In the genomic region with DNA sequence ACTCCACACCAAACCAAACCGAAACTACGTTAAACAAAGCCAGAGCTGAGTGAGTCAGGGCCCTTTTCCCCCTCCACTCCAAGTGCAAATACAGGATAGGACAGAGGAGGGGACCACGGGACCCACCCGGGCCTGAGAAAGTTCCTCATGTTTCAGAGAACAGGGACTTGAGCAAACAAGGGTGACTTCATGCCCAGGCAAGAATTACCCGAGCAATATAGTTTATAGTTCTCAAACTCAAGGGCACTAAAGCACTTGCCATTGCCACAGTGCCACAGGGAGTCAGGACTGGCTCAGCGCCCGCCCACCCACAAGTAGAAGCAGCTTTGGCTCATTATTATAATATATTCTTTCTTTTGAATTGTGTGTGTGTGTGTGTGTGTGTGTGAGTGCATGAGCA, we compare ENCODE assay signal across 14 mouse cellular contexts. TPM values are rescaled to one million over a fixed set of nuclear protein-coding genes. Genes with fewer than 3 reads are reported as not detected.
A peak's percentile ranks its signal among the peaks of the same experiment; 100 is the strongest.
DNase-seq lines count a peak whose midpoint lies in the region; ATAC-seq lines count a peak whose summit lies in the region.
"Had no signal": no experiment of that assay in that cellular context is flagged by ENCODE, and none has a peak within 500 bp of the region (broad histone marks: within the 10 kb centered on the region; RNA-seq: fewer than 3 reads in every experiment).

No protein-coding gene starts in this region.

- H3K36me3 ChIP-seq in lung, embryonic 15.5 days: no peaks in the 10 kb centered on the region
- H3K36me3 ChIP-seq in stomach, embryonic 14.5 days (ENCODE audit: control insufficient read depth, insufficient read depth, low read length): no peaks in the 10 kb centered on the region
- H3K36me3 ChIP-seq in forebrain, embryonic 14.5 days (ENCODE audit: control insufficient read depth, insufficient read depth, low read length): no peaks in the 10 kb centered on the region
- H3K36me3 ChIP-seq: hindbrain, embryonic 12.5 days; neural tube, embryonic 15.5 days had no signal

- peak; percentile 71 for DNase-seq in adrenal gland, adult 2 months
- DNase-seq in adrenal gland, adult 8-10 months: no peak
- peak; percentile 59 to 71 for DNase-seq in adrenal gland, postnatal 36 days
- DNase-seq in cerebellum, postnatal 10 days: no peak
- DNase-seq in heart, adult 9 months (ENCODE audit: low spot score in 2 of 2): no peak
- no peak for DNase-seq in forebrain, embryonic 14.5 days (ENCODE audit: low spot score)
- DNase-seq: cerebellum, adult 2 months; kidney, adult 2 months; retina, postnatal 1 day; thymus, adult 2 months had no signal

- H3K4me1 ChIP-seq in lung, embryonic 15.5 days: 0 out of 2 replicates have a peak, but pooled peaks cover 7% of the 10 kb centered on the region
- no peaks in the 10 kb centered on the region for H3K4me1 ChIP-seq in stomach, embryonic 14.5 days (ENCODE audit: control insufficient read depth, insufficient read depth, low read length)
- H3K4me1 ChIP-seq in forebrain, embryonic 14.5 days (ENCODE audit: control insufficient read depth, insufficient read depth, low read length): no peaks in the 10 kb centered on the region
- H3K4me1 ChIP-seq: hindbrain, embryonic 12.5 days; neural tube, embryonic 15.5 days had no signal

- H3K9ac ChIP-seq in lung, embryonic 15.5 days: no peak overlapping the region; the same call in 1 of the 2 replicates
- no peak overlapping the region for H3K9ac ChIP-seq in stomach, embryonic 14.5 days (replicated peaks; ENCODE audit: low read depth, low read length)
- H3K9ac ChIP-seq in forebrain, embryonic 14.5 days (ENCODE audit: low read length): no peak overlapping the region
- H3K9ac ChIP-seq: hindbrain, embryonic 12.5 days; neural tube, embryonic 15.5 days had no signal

- H3K27ac ChIP-seq in lung, embryonic 15.5 days: peak overlapping the region; percentile 87
- H3K27ac ChIP-seq in stomach, embryonic 14.5 days (ENCODE audit: low read length): peak overlapping the region; percentile 84
- no peak overlapping the region for H3K27ac ChIP-seq in forebrain, embryonic 14.5 days (ENCODE audit: low read depth, low read length)
- H3K27ac ChIP-seq: hindbrain, embryonic 12.5 days; neural tube, embryonic 15.5 days had no signal

- ATAC-seq in lung, embryonic 15.5 days (ENCODE audit: borderline replicate concordance, extremely low read depth, low FRiP score, low TSS enrichment): peak; percentile 82
- peak; percentile 85 for ATAC-seq in stomach, embryonic 14.5 days (ENCODE audit: insufficient number of reproducible peaks, insufficient read depth, low FRiP score, low read depth)
- no peak for ATAC-seq in forebrain, embryonic 14.5 days

- H3K4me3 ChIP-seq in lung, embryonic 15.5 days: peak overlapping the region; percentile 17
- H3K4me3 ChIP-seq in stomach, embryonic 14.5 days (ENCODE audit: low read depth, low read length): no peak overlapping the region
- no peak overlapping the region for H3K4me3 ChIP-seq in forebrain, embryonic 14.5 days (ENCODE audit: low read depth, low read length)
- H3K4me3 ChIP-seq: hindbrain, embryonic 12.5 days; neural tube, embryonic 15.5 days had no signal

- peak overlapping the region; percentile 32 for H3K4me2 ChIP-seq in lung, embryonic 15.5 days
- no peak overlapping the region for H3K4me2 ChIP-seq in stomach, embryonic 14.5 days (replicated peaks; ENCODE audit: low read depth, low read length)
- no peak overlapping the region for H3K4me2 ChIP-seq in forebrain, embryonic 14.5 days (ENCODE audit: low read length)
- H3K4me2 ChIP-seq: hindbrain, embryonic 12.5 days; neural tube, embryonic 15.5 days had no signal

- H3K9me3 ChIP-seq in lung, embryonic 15.5 days: no peaks in the 10 kb centered on the region
- H3K9me3 ChIP-seq in stomach, embryonic 14.5 days (ENCODE audit: control insufficient read depth, low read depth, low read length): peaks cover 4% of the 10 kb centered on the region; the same call in 1 of the 2 replicates
- no peaks in the 10 kb centered on the region for H3K9me3 ChIP-seq in forebrain, embryonic 14.5 days (replicated peaks; ENCODE audit: control insufficient read depth, low read length)
- H3K9me3 ChIP-seq: hindbrain, embryonic 12.5 days; neural tube, embryonic 15.5 days had no signal

- H3K27me3 ChIP-seq in lung, embryonic 15.5 days: no peaks in the 10 kb centered on the region
- no peaks in the 10 kb centered on the region for H3K27me3 ChIP-seq in stomach, embryonic 14.5 days (ENCODE audit: control insufficient read depth, insufficient read depth, low read length)
- no peaks in the 10 kb centered on the region for H3K27me3 ChIP-seq in forebrain, embryonic 14.5 days (replicated peaks; ENCODE audit: control insufficient read depth, insufficient read depth, low read length)
- H3K27me3 ChIP-seq: hindbrain, embryonic 12.5 days; neural tube, embryonic 15.5 days had no signal

- 53% methylated on average over 7 of the region's 7 CpGs for WGBS in lung, embryonic 15.5 days
- WGBS in stomach, embryonic 14.5 days: 67% methylated on average over 7 of the region's 7 CpGs
- WGBS in forebrain, embryonic 14.5 days: 78% methylated on average over 7 of the region's 7 CpGs

RNA-seq across cellular contexts. Expression of a gene that starts 18.4 kb away (rescaled TPM):
- 10 to 100 TPM; 33.8 to 40.2 TPM for total RNA-seq in adrenal gland, adult 2 months (2021)
- polyA plus RNA-seq in adrenal gland, adult 2 months (2012; rRNA removed): 51.2 and 67.5 TPM in 2 replicates
- 10 to 100 TPM; 39.8 to 87.3 (median 53.6) TPM for total RNA-seq in adrenal gland, adult 8-10 months (2022)
- total RNA-seq in adrenal gland, postnatal 36 days (2021): 10 to 100 TPM; 37.4 to 38.3 TPM
- 20.3 and 21.4 TPM in 2 replicates for polyA plus RNA-seq in lung, embryonic 15.5 days (2015; fragmentation: Nextera tagmentation; extraction: Ambion mirVana)
- polyA plus RNA-seq in stomach, embryonic 14.5 days (2014; fragmentation: Nextera tagmentation; extraction: Ambion mirVana): 26.2 and 27.5 TPM in 2 replicates
- 13.8 and 15.9 TPM in 2 replicates for polyA plus RNA-seq in forebrain, embryonic 14.5 days (2014; fragmentation: Nextera tagmentation; extraction: Ambion mirVana)

RNA-seq across cellular contexts. Expression of a gene that starts 54.1 kb away (rescaled TPM):
- total RNA-seq in adrenal gland, adult 2 months (2021): 100 to 1,000 TPM in 1 of 2 experiments, 10 to 100 TPM in 1; 92.7 to 113 TPM
- polyA plus RNA-seq in adrenal gland, adult 2 months (2012; rRNA removed): 43.9 and 47.6 TPM in 2 replicates
- total RNA-seq in adrenal gland, adult 8-10 months (2022): 100 to 1,000 TPM in 2 of 4 experiments, 10 to 100 TPM in 2; 85.7 to 181 (median 114) TPM
- 100 to 1,000 TPM in 1 of 2 experiments, 10 to 100 TPM in 1; 93.7 to 153 TPM for total RNA-seq in adrenal gland, postnatal 36 days (2021)
- 13.6 and 15.8 TPM in 2 replicates for polyA plus RNA-seq in lung, embryonic 15.5 days (2015; fragmentation: Nextera tagmentation; extraction: Ambion mirVana)
- 10.1 and 16.0 TPM in 2 replicates for polyA plus RNA-seq in stomach, embryonic 14.5 days (2014; fragmentation: Nextera tagmentation; extraction: Ambion mirVana)
- 10.9 and 12.0 TPM in 2 replicates for polyA plus RNA-seq in forebrain, embryonic 14.5 days (2014; fragmentation: Nextera tagmentation; extraction: Ambion mirVana)

Comparison
In these comparisons a context has a peak if more than half of its experiments do, and no peak if none do; other contexts are left out.
1. DNase-seq: peak in adrenal gland, adult 2 months (single experiment) and adrenal gland, postnatal 36 days (2 of 2); none in adrenal gland, adult 8-10 months (single experiment), cerebellum, postnatal 10 days (0 of 2), heart, adult 9 months (0 of 2) and forebrain, embryonic 14.5 days (single experiment).